Mouse (Mus musculus) forebrain, postnatal 0 days (tissue): Measurements from ENCODE around the gene Bend3. TPM values are rescaled to one million over a fixed set of nuclear protein-coding genes. Genes with fewer than 3 reads are reported as not detected.

ENCODE experiments used
- ATAC-seq: fragments of 200-750 bp; cut with Nextera tagmentation; 2 replicates; pipeline ENCODE4 v1.8.0; 2017; ENCODE audit warnings: mild to moderate bottlenecking, moderate library complexity
- DNase-seq: peaks from one replicate; pipeline ENCODE4 v3.0.0-alpha.2; 2015
- H3K27ac ChIP-seq: fragments of 300-500 bp; sonication (generic); 2 replicates; pipeline ENCODE4 v1.5.1; 2014; ENCODE audit warnings: low read depth, mild to moderate bottlenecking, antibody characterized with exemption, low read length, moderate library complexity, mixed read lengths
- H3K27me3 ChIP-seq: fragments of 300-500 bp; sonication (generic); 2 replicates; pipeline ENCODE4 v1.6.1; 2014; ENCODE audit warnings: mild to moderate bottlenecking, low read length, mixed read lengths; ENCODE audit not compliant: insufficient read depth
- H3K36me3 ChIP-seq: fragments of 300-500 bp; sonication (generic); 2 replicates; pipeline ENCODE4 v1.6.1; 2014; ENCODE audit warnings: mild to moderate bottlenecking, moderate library complexity; ENCODE audit not compliant: insufficient read depth
- H3K4me1 ChIP-seq: fragments of 300-500 bp; sonication (generic); 2 replicates; pipeline ENCODE4 v1.6.1; 2014; ENCODE audit warnings: antibody characterized with exemption; ENCODE audit not compliant: insufficient read depth
- H3K4me2 ChIP-seq: fragments of 300-500 bp; sonication (generic); 2 replicates; pipeline ENCODE4 v1.6.1; 2014; ENCODE audit warnings: low read depth, mild to moderate bottlenecking, moderate library complexity
- H3K4me3 ChIP-seq: fragments of 300-500 bp; sonication (generic); 2 replicates; pipeline ENCODE4 v1.5.1; 2014; ENCODE audit warnings: low read depth, low read length, mixed read lengths
- H3K9ac ChIP-seq: fragments of 300-500 bp; sonication (generic); 2 replicates; pipeline ENCODE4 v1.6.1; 2014; ENCODE audit warnings: mild to moderate bottlenecking
- H3K9me3 ChIP-seq: fragments of 300-500 bp; sonication (generic); 2 replicates; pipeline ENCODE4 v1.6.1; 2016; ENCODE audit warnings: low read length
- CTCF ChIP-seq: sonication (generic); IDR thresholded peaks from 2 replicates; pipeline ENCODE4 v1.5.1; 2016; ENCODE audit warnings: antibody characterized with exemption, control low read depth, low read depth
- WGBS: fragments of 180-500 bp; shearing (Covaris S2); extraction: QIAGEN DNeasy Blood & Tissue Kit; methylation state at CpG from one replicate; pipeline ENCODE4 v1.1.7; 2014; 5-methylcytosine and 5-hydroxymethylcytosine counted together
- polyA plus RNA-seq: library from polyadenylated mRNA; unstranded; fragments of >200 nt; fragmentation: Nextera tagmentation; extraction: Ambion mirVana; gene quantifications from 2 replicates; pipeline ENCODE4 v1.2.1, GENCODE M21; 2015
- total RNA-seq: library from RNA; depleted of rRNA; stranded (reverse); fragments of >200 nt; gene quantifications from 2 replicates; pipeline ENCODE4 v1.2.3, GENCODE M21; 2014; rRNA removed

The Bend3 gene
- total RNA-seq (8.5 and 11.1 TPM in 2 replicates), polyA plus RNA-seq (2.0 and 2.2 TPM in 2 replicates)

DNA sequence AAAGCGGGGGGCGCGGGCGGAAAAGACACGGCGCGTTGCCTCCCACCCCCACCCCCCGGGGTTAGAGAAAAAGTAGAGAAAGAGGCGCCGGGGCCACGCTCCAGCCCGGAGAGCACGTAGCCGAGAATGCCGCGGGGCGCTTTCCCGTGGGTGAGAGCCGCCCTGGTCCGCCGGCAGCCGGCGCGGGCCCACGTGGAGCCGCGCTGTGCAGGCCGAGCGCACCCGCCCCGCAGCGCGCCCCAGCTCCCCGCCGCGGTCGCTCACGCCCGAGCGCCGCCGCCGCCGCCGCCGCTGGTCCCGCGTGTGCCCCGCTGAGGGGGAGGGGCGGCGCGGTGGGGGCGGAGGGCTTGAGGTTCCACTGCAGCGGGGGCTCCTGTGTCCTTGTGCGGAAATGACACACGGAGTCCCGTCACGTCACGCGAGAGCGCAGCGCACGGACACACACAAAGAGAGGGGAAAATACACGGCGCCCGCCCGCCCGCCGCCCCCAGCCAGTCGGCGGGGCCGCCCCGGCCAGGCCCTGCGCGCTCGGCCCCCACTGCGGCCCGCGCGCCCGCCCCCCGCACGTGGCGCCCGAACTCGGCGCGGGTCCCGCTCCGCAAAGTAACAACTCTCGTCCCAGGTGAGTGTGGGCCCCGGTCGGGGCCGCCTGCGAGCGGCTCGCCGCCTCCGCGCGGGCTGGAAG, at the start of gene Bend3:
Bend3 (plus strand) TSS at position 81 of the 685 bp plus-strand sequence.
- peak within 1 kb of the TSS; percentile 93 for H3K4me3 ChIP-seq
- peak within 1 kb of the TSS; percentile 98 for H3K4me2 ChIP-seq
- no peaks in the 10 kb centered on the region for H3K36me3 ChIP-seq
- H3K9ac ChIP-seq, result peak within 1 kb of the TSS; percentile 98
- 1% methylated on average over 69 of the region's 101 CpGs for WGBS
- no peak for TF ChIP-seq CTCF
- H3K9me3 ChIP-seq, result no peaks in the 10 kb centered on the region
- H3K27ac ChIP-seq, result peak within 1 kb of the TSS; percentile 99
- peak; percentile 76 for ATAC-seq
- H3K4me1 ChIP-seq, result peaks cover 10% of the 10 kb centered on the region; the same call in 1 of the 2 replicates
- peak; percentile 80 for DNase-seq
- no peaks in the 10 kb centered on the region for H3K27me3 ChIP-seq

DNA sequence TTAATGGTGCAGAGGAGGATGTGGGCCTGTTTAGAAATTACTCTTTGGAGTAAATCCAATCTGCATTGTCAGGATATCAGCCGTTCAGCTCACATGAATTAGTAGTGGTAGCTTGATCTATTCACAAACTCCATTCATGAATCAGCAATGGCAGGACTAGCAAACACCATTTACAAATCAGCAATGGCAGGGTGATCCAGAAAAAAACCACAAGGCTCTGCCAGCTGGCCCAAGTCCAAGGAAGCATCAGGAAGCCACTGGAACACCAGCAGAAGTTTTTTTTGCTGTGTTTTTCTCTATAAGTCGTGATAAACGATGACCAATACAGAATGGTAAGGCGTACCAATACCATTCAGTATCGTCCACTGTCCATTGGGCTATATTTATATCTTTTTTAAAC, 48.0 kb upstream of the Bend3 start:
- Histone ChIP-seq H3K27me3 (no peaks in the 10 kb centered on the region), H3K36me3 (no peaks in the 10 kb centered on the region), H3K4me2 (no peak overlapping the region), H3K4me1 (no peaks in the 10 kb centered on the region), H3K9me3 (no peaks in the 10 kb centered on the region), H3K27ac (no peak overlapping the region), H3K9ac (no peak overlapping the region), H3K4me3 (no peak overlapping the region)
- DNase-seq (no peak), ATAC-seq (no peak)
- 77% methylated on average over 5 of the region's 5 CpGs for WGBS
- TF ChIP-seq CTCF, result no peak

DNA sequence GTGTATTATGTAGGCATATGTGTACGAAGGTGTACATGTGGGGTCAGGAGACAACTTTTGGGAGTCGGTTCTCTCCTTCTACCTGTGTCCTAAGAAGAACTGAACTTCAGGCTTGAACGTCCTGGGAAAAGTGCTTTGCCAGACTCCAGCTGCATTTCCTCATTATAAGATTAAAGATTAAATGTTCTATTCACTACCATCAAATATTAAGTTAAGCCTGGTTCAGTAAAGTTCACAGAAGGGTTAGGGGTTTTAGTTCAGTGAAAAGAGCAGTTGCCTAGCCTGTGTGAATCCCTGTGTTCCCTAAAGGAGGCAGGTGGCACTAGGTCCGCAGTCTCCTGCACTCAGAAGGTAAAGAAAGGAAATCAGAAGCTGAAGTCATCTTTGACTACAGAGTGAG, 44.3 kb upstream of the Bend3 start:
- Histone ChIP-seq H3K4me1 (peaks cover 7% of the 10 kb centered on the region; the same call in 1 of the 2 replicates), H3K9me3 (no peaks in the 10 kb centered on the region), H3K27ac (no peak overlapping the region), H3K4me3 (no peak overlapping the region), H3K27me3 (no peaks in the 10 kb centered on the region), H3K36me3 (no peaks in the 10 kb centered on the region), H3K4me2 (no peak overlapping the region), H3K9ac (no peak overlapping the region)
- DNase-seq, result no peak
- WGBS, result 90% methylated on average over 4 of the region's 4 CpGs
- TF ChIP-seq CTCF, result no peak
- ATAC-seq, result no peak

DNA sequence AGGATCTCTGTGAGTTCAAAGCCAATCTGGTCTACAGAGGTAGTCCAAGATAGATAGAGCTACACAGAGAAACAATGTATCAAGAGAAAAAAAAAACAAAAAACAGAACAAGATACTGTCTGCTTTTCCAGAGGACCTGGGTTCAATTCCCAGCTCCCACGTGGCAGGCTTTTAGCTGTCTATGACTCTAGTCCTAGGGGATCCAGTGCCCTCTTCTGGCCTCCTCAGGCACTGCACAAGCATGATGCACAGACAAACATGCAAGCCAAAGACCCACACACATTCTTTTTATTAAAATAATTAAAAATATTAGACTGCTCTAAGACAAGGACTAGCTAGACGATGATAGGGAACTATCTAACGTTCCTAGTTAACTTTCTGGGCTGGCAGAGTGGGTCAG, 42.9 kb upstream of the Bend3 start:
- no peaks in the 10 kb centered on the region for H3K9me3 ChIP-seq
- H3K27me3 ChIP-seq, result no peaks in the 10 kb centered on the region
- peaks cover 18% of the 10 kb centered on the region; the same call in 1 of the 2 replicates for H3K4me1 ChIP-seq
- no peak overlapping the region for H3K27ac ChIP-seq
- H3K36me3 ChIP-seq, result no peaks in the 10 kb centered on the region
- ATAC-seq (no peak), DNase-seq (no peak)
- H3K4me3 ChIP-seq, result no peak overlapping the region
- 99% methylated on average over 3 of the region's 3 CpGs for WGBS
- H3K9ac ChIP-seq, result no peak overlapping the region
- no peak overlapping the region for H3K4me2 ChIP-seq
- TF ChIP-seq CTCF, result peak; percentile 7; the same call in 1 of the 2 replicates

DNA sequence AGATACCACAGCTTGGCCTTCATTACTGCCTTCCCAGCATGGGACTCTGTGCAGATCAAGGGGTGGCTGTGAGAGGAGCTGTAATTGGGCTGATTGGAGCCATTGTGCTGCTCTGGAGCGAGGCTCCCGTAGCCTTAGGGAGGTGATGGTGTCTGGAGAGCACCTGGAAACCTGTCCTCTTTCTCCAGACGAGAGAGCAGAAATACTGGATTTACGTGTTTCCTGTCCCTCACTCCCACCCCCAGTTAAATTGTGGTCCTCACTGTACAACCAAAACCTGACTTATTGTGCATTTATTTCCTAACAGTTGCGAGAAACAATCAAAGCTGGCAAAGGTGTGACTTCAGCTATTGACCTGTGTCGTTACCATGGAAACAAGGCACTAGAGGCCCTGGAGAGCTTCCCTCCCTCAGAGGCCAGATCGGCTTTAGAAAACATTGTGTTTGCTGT, 39.1 kb upstream of the Bend3 start:
- H3K9ac ChIP-seq, result no peak overlapping the region
- no peaks in the 10 kb centered on the region for H3K36me3 ChIP-seq
- H3K4me1 ChIP-seq, result peaks cover 18% of the 10 kb centered on the region; the same call in 1 of the 2 replicates
- H3K4me2 ChIP-seq, result no peak overlapping the region
- peak overlapping the region; percentile 57 for H3K27ac ChIP-seq
- H3K9me3 ChIP-seq, result no peaks in the 10 kb centered on the region
- WGBS, result 8% methylated on average over 7 of the region's 7 CpGs
- no peaks in the 10 kb centered on the region for H3K27me3 ChIP-seq
- peak; percentile 47 for DNase-seq
- peak; percentile 73 for ATAC-seq
- no peak for TF ChIP-seq CTCF
- no peak overlapping the region for H3K4me3 ChIP-seq

DNA sequence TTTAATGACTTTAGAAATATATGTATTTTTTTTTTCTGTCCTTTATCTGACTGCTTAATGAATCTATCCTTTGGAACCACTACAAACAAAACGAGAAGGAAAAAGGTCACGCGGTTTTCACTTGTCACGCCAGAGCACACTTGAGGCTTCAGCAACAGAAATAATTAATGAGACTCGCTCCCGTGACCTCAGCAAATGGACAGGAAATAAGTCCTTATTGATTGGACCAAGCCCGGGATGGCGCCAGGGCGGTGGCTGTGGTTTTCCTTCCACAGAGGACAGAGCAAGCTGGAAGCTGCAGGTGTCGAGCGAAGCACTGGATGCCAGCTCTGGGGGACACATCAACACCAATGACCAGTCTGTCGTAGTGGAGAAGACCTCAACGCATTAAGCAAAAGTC, 38.6 kb upstream of the Bend3 start:
- H3K36me3 ChIP-seq, result no peaks in the 10 kb centered on the region
- DNase-seq (no peak), ATAC-seq (no peak)
- no peaks in the 10 kb centered on the region for H3K9me3 ChIP-seq
- WGBS, result 20% methylated on average over 13 of the region's 13 CpGs
- no peak overlapping the region for H3K4me2 ChIP-seq
- no peaks in the 10 kb centered on the region for H3K27me3 ChIP-seq
- H3K9ac ChIP-seq, result no peak overlapping the region
- H3K4me1 ChIP-seq, result peaks cover 18% of the 10 kb centered on the region; the same call in 1 of the 2 replicates
- no peak overlapping the region for H3K4me3 ChIP-seq
- TF ChIP-seq CTCF, result no peak
- H3K27ac ChIP-seq, result no peak overlapping the region

DNA sequence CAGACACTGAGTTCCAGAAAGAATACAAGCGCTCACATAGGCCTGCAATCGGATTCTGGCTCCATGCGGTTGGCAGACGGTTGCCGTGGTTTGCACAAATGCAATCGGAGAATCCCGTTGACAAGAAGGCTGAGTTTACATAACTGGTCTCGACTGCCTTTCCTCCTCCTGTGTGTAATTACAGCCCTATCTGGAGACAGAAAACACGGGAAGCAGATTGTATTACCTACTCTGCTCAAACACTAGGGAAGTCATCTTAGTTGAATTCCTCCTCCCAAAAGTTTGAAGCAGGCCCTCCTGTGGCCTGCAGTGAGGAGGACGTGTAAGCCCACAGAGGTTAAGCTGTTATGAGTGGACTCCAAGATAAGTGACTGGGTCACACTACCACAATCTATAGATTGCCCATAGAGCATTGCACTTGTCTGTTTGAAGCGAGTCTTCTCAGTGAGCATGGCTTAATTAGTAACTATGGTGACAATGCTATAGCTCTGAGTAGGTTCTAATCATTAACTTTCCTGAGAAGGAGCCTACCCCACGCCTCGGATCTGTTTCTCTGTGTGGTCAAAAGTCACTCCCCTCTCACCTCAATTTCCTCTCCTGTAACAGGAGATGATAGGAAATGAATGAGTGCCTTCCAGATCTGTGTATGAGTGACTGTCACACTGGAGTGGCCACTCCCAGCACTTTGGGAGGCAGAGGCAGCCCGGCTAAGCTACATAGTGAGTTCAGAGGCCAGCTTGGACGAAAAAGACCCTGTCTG, 37.5 kb upstream of the Bend3 start:
- no peak overlapping the region for H3K4me2 ChIP-seq
- no peak overlapping the region for H3K27ac ChIP-seq
- TF ChIP-seq CTCF, result no peak
- DNase-seq (no peak), ATAC-seq (0 out of 2 replicates have a peak, but pooled peaks have one; percentile 21)
- H3K4me1 ChIP-seq, result peaks cover 18% of the 10 kb centered on the region; the same call in 1 of the 2 replicates
- WGBS, result 65% methylated on average over 15 of the region's 15 CpGs
- H3K27me3 ChIP-seq, result no peaks in the 10 kb centered on the region
- no peak overlapping the region for H3K9ac ChIP-seq
- H3K36me3 ChIP-seq, result no peaks in the 10 kb centered on the region
- no peak overlapping the region for H3K4me3 ChIP-seq
- no peaks in the 10 kb centered on the region for H3K9me3 ChIP-seq
